Mouse (Mus musculus): Measurements from ENCODE around the gene Qtrt1.
"Not testable (repeated sequence)": the region's sequence is repeated elsewhere in the genome, so short reads cannot be mapped to it uniquely, and the experiment has no call there.

The Qtrt1 gene

DNA sequence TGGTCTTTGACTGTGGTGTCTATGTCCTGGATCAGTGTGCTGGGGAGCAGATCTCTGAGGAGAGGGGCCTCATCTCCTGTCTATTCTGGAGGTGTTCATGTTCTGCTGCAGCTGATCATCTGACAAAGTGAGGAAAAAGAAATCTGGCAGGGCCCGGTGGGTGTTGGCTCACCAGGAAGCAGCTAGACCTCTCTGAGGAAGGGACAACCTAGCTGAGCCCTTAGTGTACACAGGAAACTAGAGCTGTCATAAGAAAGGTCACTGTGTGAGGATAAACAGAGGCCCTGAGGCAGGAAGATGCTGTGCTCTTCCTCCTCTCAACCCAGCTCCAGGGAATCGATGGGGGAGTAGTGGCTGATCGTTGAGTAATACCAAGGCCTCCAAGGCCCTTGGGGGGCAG is 38.6 kb downstream of the Qtrt1 start:
- DNase-seq (ENCODE audit: low spot score in 2 of 2) = no peak

DNA sequence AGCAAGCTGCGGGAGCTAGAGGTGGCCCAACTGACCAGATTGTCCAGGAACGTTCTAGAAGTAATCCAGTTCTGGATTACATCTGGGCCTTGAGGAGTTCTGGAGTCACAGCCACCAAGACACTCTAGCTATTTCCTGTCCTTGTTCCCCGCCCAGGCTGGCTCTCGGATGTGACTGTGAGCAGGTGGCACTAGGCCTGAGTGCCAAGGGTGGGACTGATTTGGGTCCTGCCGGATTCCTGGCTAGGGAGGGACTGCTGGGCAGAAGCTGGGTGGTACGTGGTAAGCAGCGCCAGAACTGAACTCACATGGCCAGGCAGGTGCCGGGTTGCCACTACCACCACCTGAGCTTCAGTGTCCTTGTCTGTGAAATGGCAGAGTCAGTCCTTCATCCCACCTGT is 39.8 kb downstream of the Qtrt1 start:
- DNase-seq (ENCODE audit: low spot score in 2 of 2) = no peak

DNA sequence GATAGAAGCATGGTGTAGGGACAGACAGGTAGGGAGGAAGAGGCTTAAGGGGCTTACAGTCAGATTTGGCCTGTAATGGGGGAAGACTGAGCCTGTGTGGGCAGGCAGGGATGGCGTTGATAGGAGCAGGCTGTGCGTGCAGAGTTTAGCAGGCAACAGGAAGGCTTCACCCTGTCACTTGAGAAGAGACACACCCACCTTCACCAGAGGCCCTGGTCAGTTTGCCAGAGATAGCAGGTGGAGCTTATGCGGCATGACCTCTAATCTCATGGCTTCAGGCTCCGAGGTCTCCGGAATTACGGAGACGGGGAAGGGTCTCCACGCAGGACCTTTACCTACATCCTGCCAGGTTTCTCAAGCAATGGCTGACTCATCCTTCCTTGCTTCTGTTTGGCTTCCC is 40.2 kb downstream of the Qtrt1 start:
- DNase-seq (ENCODE audit: low spot score in 2 of 2) = no peak

DNA sequence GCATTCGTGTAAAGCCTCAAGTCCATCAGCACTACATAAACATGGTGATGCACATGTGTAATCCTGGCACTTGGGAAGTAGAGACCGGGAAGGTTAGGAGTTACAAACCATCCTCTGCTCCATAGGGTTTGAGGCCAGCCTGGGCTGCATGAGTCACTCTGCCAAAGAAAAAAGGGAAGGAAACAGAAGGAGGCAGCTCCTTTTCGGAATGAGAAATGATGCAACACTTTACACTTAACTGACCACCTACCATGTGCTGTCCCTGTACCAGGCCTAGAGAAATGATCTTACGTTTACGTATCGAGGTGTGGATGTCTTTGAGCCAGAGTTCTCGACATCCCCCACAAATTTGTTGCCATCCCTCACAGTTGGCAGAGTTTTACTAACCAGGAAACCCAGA is 41.4 kb downstream of the Qtrt1 start:
- DNase-seq (ENCODE audit: low spot score in 2 of 2) = no peak

DNA sequence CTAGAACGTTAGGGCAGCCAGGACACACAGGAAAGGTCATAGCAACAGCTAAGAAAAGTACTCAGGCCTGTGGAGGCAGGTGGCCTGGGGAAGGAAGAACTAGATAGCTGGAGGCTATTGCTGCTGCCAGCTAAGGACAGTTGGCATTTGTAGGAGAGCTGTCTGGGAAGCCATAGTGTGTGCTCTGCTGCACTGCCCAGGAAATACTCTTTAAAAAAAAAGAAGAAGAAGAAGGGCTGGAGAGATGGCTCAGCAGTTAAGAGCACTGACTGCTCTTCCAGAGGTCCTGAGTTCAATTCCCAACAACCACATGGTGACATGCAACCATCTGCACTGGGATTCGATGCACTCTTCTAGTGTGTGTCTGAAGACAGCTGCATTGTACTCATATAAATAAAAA is 41.8 kb downstream of the Qtrt1 start:
- DNase-seq (ENCODE audit: low spot score in 2 of 2) = no peak

DNA sequence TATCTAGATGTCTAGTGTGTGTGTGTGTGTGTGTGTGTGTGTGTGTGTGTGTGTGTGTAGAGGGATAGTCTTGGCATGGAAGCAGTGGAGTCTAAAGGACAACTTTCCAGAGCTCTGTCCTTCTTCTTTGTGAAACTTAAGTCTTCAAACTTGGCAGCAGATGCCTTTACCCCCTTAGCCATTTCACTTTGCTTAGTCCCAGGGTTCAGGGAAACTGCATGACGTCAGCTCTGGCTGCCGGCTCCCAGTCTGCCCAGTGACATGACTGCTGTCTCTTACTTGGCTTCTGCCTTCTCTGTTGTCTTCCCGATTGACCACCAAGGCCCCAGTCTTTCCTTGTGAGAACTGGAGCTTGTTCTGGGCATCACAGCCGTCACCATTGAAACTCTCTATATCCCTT is 42.9 kb downstream of the Qtrt1 start:
- DNase-seq (ENCODE audit: low spot score in 2 of 2) = no peak

DNA sequence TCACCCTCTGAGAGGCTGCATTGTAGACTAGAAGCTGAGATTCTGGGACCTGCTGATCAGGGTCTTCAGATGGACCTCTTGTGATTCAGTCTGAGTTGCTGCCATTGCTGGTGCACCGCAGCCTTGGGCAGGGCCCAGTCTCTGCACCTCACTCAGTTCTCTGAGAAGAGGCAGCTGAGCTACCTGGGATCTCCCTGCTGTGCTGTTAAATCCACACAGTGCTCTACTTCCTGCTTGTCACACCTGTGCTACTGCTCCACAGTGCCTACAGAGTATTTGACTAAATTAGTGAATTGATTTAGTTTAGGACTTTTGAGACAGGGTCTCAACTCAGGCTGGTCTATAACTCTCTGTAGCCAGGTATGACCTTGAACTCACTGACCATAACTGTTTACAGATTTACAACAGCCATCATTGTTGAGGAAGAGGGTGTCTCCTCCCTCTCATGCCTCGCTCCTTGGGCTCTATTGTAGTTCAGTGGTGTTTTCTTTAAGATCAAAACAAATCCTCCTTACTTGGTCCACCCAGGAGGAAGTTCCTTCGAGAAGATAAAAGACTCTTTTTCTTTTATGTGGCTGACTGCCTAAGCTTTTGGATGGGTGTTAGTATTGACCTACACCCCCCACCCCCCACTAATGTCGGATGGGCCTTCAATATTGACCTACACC is 43.6 kb downstream of the Qtrt1 start:
- DNase-seq (ENCODE audit: low spot score in 2 of 2) = no peak

DNA sequence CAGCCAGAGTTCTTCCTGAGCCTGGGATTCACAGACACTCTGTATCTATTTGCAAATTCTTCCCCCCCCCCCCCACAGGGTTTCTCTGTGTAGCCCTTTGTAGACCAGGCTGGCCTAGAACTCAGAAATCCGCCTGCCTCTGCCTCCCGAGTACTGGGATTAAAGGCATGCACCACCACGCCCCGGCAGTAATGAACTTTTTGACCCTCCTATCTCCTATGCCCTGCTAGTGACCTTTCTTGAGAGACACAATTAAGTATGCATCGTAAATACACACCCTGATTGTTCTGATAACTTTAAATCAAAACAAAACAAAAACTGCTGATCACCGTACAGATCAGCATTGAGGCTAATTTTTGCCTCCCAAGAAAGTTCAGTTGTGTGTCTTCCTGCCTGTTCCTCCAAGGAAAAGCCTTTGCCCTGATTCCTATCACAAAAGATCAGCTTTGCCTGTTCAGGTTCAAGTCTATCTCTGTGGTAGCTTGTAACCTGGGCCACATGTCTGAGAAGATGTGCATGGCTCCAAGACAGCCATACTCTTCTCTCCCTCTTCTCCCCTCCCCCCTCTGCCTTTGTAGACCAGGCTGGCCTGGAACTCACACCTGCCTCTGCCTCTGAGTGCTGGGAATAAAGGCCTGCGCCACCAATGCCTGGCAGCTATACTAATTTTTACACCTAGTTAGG is 44.8 kb downstream of the Qtrt1 start:
- no peak for DNase-seq (ENCODE audit: low spot score in 2 of 2)

DNA sequence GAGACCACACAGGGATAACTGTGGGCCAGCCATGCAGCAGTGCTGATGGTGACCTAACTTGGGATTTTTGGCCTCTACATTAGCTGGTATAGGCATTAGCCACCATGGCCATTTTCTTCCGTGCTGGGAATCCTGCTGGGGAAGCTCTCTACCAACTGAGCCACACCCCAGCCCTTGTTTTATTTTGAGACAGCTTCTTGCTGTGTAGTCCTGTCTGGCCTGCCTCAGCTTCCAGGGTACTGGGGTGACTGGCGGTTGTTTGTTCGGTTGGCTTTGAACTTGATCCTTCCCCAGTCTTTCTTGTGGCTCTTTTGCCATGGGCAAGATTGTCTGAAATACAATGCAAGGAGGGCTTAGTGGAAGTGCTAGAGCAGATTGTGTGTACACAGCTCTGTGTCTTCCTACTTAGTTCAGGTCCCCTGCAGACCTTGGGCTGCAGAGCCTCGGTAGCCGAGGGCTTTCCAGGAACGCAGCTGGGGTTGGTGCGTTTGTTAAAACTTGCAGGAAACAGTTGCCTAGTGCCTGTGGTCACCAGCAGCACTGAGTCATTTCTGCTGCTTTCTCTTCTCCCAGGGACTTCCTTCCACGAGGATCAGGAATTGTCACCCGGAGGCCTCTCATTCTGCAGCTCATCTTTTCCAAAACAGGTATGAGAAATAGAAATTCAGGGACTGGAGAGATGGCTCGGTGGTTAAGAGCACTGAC is 45.4 kb downstream of the Qtrt1 start:
- no peak for DNase-seq (ENCODE audit: low spot score in 2 of 2)

DNA sequence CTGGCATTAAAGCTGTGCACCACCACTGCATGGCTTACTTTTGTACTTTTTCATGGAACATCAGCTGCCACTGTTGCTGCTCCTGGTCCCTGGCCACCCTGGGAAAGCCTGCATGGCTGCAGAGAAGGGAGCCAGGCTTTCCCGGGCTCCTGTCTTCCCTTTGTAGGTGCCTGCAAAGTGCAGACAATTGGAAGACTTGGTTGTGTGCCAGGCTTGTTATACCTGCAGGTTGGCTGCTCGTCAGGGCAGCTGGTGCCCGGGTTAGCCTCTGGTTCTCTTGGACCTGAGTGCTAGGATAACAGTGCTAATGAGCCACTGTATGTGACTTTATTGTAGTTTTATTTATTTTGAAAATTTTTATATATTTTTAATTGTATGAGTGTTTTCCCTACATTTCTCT is 47.2 kb downstream of the Qtrt1 start:
- no peak for DNase-seq (ENCODE audit: low spot score in 2 of 2)

DNA sequence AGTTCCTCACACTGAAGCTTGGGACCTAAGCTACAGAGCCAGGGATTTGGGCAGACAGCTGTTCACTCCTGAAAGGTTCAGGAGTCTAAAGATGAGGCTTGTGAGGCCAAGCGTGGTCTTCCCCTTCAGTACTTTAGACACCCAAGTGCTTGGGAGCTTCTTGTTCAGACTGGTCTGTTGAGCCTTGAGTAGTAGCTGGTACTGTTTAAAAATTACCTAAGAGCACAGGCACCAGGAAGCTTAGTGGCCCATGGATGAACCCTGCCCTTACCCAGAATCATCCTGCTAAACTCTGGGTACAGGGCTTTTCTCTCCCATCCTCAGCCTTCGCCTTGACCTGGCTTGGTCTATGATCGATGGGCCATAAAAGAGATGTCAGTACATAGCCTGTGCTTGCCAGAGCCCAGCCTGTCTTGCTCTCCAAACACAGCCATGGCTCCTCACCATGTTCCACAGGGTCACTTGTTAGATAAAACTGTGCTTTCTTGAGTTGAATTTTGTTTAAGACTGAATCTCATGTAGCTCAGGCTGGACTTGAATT is 48.8 kb downstream of the Qtrt1 start:
- no peak for DNase-seq (ENCODE audit: low spot score in 2 of 2)

DNA sequence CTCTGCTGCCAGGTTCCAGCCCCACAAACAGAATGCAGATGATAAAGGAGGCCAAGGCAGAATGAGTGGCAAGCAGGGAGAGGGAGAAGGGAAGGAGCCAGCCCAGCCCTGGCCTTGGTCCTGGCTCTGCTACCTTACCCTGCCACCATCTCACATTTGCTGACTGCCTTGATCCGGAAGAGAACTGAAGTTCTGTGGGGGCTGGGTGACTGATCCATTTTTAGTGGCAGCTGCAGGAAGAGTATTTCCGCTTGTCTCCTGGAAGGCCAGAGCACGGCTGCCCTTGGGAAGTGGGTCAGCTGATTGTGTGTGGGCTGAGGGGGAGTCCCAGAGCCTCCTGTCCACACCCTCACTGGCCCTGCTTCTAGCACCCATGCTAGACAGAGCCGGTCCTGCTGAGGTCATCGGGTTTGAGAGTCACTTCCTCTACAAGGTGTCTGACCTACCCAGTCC is 51.5 kb downstream of the Qtrt1 start:
- DNase-seq (ENCODE audit: low spot score in 2 of 2) = peak; percentile 20 to 34

DNA sequence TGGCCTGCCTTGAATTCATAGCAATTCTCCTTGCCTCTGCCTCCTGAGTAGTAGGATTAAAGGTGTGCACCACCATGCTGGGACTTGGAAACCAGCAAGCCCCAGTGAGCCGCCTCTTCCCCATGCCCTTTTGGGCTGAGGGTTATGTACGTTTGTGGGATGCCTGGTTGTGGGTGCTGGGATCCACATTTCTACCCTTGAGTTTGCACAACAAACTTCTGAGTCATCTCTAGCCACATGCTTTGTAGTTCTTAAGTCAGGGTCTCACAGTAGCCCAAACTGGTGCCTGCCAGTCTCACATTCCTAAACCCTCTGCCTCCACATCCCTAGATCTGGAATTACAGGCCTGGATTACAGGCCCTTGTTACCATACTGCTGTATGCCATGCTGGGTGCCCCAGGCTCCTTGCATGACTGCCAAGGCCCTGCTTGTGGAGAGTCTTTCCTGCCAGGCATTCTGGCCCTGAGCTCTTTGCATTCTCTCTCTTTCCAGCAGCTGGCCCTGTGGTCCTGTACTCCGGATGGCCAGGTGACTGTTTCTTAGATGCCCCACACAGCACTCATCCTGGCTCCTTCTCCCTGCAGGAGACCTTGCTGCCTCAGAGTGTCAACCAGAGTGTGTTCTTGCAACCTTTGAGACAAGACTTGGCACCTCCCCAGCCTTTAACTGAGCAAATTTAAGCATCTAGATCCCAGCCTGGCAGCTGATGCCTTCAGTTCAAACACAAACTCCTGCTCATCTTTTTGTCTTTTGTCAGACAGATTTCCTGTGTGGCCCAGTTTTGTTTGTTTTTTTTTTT is 52.3 kb downstream of the Qtrt1 start:
- DNase-seq (ENCODE audit: low spot score in 2 of 2) = no peak

DNA sequence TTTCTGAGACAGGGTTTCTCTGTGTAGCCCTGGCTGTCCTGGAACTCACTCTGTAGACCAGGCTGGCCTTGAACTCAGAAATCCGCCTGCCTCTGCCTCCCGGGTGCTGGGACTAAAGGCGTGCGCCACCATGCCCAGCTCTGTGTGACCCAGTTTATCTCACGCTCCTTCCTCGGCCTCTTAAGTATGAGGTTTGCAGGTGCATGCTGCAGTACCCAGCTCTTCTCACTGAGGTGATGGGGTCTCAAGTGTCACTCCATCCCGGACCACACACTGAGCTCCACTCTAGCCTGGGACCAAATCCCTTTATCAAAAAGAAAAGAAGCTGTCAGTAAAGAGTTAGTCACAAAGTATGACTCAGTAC is 52.9 kb downstream of the Qtrt1 start:
- not testable (repeated sequence) for DNase-seq (ENCODE audit: low spot score in 2 of 2)

DNA sequence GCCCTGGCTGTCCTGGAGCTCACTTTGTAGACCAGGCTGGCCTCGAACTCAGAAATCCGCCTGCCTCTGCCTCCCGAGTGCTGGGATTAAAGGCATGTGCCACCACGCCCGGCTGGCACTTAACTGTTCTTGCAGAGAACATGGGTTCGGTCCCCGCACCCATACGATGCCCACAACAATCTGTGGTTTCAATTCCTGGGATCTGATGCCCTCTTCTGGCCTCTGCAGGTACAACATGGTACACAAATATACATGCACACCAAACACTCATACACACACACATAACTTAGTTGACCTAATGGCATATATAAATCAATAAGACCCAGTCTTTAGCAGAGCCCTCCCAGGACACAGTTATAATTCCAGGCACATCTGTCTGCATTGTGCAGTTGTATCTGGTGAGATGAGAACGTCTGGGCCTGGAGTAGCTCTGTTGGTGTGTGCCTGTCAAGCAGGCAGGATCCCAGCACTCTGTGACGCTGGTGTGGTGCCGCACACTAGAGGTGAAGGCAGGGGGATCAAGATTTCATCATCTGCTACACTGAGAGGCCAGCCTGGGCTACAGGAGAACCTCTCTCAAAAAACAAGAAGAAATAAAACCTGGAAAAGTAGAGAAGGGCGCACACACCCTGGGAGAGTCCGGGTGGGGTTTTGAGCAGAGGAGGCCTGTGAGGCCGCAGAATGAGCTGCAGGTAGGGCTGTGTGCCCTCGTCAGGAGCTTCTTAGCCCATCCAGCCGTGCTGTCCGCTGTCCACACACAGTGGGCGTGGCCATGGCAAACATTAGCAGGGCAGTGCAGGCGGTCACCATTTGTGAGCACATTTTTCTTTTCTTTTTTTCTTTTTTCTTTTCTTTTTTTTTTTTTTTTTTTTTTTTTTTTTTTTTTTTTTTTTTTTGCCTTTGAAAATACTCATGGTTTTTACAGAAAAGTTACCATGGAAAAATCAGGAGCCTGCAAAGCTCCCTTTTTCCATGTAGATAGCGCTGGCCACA is 57.7 kb downstream of the Qtrt1 start:
- peak; percentile 42 to 54 for DNase-seq (ENCODE audit: low spot score in 2 of 2)
